Mouse (Mus musculus): Measurements from ENCODE around the gene Rin3. TPM values are rescaled to one million over a fixed set of nuclear protein-coding genes. Genes with fewer than 3 reads are reported as not detected.
A peak's percentile ranks its signal among the peaks of the same experiment; 100 is the strongest.

Gene Rin3
- 1.4 and 1.7 TPM in 2 replicates for polyA plus RNA-seq (2012; rRNA removed)

DNA sequence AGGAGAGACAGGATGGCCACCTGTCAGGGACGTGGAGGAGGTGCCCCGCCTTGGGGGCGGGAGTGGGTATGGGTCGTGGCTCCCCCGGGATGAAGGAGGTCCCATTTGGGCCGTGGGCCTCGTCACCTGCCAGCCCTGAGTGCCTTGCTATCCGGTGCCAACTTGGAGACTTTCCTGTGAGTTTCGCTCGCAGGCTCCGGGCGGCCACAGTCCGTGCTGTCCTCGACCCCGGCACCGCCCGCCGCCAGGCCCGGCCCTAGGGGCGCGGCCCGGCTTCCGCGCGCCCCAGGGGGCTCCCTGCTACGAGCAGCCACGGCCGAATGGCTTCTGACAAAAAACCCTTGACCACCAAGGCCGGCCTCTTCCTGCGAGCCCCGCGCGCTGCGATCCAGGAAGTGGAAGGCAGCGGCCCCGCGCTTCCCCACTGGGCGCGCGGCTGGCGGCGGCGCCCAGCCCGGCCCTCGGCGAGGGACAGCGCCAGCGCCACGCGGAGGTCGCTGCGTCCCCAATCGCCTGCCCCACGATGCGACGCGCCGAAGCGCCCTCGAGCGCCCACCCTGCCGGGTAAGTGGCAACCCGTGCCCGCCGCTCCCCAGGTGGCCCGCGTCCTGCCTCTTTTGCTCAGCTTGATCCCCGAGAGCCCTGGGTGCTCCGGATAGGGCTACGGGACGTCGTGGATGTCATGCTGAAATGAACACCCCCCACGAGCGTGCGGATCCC, at the start of gene Rin3:
Gene Rin3 (plus strand): TSS at position 286 of the 720 bp plus-strand sequence.
- Histone ChIP-seq H3K4me1 (ENCODE audit: control insufficient read depth, insufficient read depth, low read length) (no peaks in the 10 kb centered on the region), H3K4me3 (ENCODE audit: insufficient read depth, low read length) (peak within 1 kb of the TSS; percentile 54), H3K27ac (ENCODE audit: insufficient read depth, low read length) (peak within 1 kb of the TSS; percentile 22)
- TF ChIP-seq CTCF (IDR thresholded peaks at IDR 0.05; ENCODE audit: extremely low read depth, insufficient read depth, low read length) (no peak), POLR2A (IDR thresholded peaks at IDR 0.05; ENCODE audit: extremely low read depth, insufficient read depth, low read length) (no peak)

DNA sequence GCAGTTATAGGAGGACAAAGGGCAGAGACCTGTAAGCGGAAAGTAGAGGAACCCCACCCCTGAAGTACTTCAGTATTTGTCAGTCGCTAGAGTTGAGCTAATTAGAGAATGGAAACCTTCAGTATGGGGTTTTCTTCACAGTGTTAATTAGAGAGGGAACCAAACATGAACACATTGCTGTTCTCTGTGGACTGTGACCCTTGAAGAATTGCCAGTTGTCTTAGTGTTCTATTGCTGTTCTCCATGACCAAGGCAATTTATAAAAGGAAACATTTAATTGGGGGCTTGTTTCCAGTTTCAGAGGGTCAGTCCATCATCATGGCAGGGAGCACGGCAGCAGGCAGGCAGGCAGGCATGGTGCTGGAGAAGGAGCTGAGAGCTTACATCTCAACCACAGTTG, 47.3 kb upstream of the Rin3 start:
- Histone ChIP-seq H3K4me1 (ENCODE audit: control insufficient read depth, insufficient read depth, low read length) (no peaks in the 10 kb centered on the region), H3K27ac (ENCODE audit: insufficient read depth, low read length) (no peak overlapping the region), H3K4me3 (ENCODE audit: insufficient read depth, low read length) (no peak overlapping the region)
- TF ChIP-seq CTCF (IDR thresholded peaks at IDR 0.05; ENCODE audit: extremely low read depth, insufficient read depth, low read length) (no peak), POLR2A (IDR thresholded peaks at IDR 0.05; ENCODE audit: extremely low read depth, insufficient read depth, low read length) (no peak)

DNA sequence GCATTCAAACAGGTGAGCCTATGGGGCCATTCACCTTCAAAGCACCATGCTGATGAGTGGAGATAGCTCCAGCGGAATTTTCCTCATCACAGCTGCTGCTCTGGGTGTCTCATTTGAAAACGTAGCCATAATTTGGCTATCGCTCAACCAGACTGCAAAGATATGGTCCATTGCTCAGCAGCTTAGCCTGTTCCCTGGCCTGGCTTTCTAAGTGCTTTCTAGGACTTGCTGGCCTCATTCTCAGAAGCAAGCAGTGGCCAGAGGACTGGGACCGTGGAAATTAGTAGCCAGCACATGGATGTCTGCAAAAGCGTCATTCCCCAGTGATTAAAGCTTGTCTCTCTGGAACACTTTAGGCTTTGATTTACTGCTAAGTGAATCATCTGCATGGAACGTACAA, 46.5 kb upstream of the Rin3 start:
- TF ChIP-seq CTCF (IDR thresholded peaks at IDR 0.05; ENCODE audit: extremely low read depth, insufficient read depth, low read length) (no peak), POLR2A (IDR thresholded peaks at IDR 0.05; ENCODE audit: extremely low read depth, insufficient read depth, low read length) (no peak)
- Histone ChIP-seq H3K27ac (ENCODE audit: insufficient read depth, low read length) (no peak overlapping the region), H3K4me1 (ENCODE audit: control insufficient read depth, insufficient read depth, low read length) (no peaks in the 10 kb centered on the region), H3K4me3 (ENCODE audit: insufficient read depth, low read length) (no peak overlapping the region)

DNA sequence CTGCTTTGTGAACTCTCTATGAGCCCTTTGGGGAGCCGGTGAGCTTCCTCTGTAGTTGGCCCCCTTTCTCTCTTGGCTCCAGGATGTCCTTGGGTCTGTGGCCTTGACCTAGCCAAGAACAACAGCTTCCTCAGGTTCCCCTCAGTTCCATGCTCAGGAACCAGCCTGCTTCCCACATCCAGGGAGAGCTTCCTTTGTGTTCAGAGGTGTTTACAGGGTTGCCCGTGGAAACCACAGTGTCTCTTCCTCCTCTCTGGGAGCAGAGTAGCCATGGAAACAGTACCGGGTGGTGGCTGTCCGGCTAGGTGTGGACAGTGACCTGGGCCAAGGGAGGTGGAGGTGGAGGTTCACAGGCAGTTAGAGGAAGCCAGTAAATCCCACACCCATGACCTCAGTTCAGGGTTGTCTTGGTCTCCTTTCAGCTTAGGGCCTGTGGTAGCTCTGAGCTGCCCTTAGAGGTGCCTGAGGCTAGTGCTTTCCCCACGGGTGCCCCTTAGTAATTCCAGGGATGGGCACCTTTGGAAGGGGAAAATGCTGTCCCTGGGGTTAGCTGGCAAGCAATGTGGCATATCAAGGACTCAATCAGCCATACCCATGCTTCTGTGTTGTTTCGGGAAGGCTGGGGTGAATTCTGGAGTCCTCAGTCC, 40.6 kb upstream of the Rin3 start:
- Histone ChIP-seq H3K4me1 (ENCODE audit: control insufficient read depth, insufficient read depth, low read length) (no peaks in the 10 kb centered on the region; the same call in 1 of the 2 replicates), H3K4me3 (ENCODE audit: insufficient read depth, low read length) (no peak overlapping the region), H3K27ac (ENCODE audit: insufficient read depth, low read length) (no peak overlapping the region)
- no peak for TF ChIP-seq CTCF (IDR thresholded peaks at IDR 0.05; ENCODE audit: extremely low read depth, insufficient read depth, low read length)
- TF ChIP-seq POLR2A (IDR thresholded peaks at IDR 0.05; ENCODE audit: extremely low read depth, insufficient read depth, low read length), result no peak

DNA sequence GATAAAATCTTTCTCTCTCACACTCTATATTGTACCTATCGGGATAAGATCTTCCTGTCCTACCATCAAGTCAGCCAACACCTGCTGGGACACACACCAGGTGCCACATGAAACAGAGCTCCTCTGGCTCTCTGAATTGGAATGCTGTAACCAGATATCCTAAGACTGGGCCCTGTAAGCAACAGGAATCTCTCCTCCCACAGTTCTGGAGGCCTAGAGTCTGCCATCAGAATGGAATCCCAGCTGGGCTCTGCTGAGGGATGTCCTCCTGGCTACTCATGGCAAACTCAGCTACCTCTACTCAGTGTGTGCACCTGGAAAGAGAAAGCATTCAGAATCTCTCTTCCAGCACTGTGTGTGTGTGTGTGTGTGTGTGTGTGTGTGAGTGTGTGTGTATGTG, 38.9 kb upstream of the Rin3 start:
- no peak for TF ChIP-seq POLR2A (IDR thresholded peaks at IDR 0.05; ENCODE audit: extremely low read depth, insufficient read depth, low read length)
- TF ChIP-seq CTCF (IDR thresholded peaks at IDR 0.05; ENCODE audit: extremely low read depth, insufficient read depth, low read length), result no peak
- Histone ChIP-seq H3K4me3 (ENCODE audit: insufficient read depth, low read length) (no peak overlapping the region), H3K4me1 (ENCODE audit: control insufficient read depth, insufficient read depth, low read length) (no peaks in the 10 kb centered on the region; the same call in 1 of the 2 replicates), H3K27ac (ENCODE audit: insufficient read depth, low read length) (no peak overlapping the region)

DNA sequence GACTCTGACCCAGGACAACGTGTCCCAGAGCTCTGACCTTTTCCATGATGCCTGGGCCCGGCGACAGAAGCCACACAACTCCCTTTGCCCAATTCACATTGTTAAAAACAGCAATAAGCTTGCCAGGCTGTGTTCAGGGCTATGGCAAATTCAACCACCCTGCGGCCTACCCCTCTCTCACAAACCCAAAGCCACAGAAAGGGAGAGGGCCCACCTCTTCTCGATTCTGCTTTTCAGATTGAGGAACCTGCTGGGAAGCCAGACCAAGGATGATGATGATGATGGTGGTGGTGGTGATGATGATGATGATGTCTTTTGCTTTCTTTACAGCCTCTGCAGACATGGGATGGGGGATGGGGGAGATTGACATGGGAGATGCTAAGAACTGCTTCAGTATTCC, 36.6 kb upstream of the Rin3 start:
- no peak for TF ChIP-seq POLR2A (IDR thresholded peaks at IDR 0.05; ENCODE audit: extremely low read depth, insufficient read depth, low read length)
- TF ChIP-seq CTCF (IDR thresholded peaks at IDR 0.05; ENCODE audit: extremely low read depth, insufficient read depth, low read length), result no peak
- H3K4me1 ChIP-seq (ENCODE audit: control insufficient read depth, insufficient read depth, low read length), result peaks cover 6% of the 10 kb centered on the region; the same call in 1 of the 2 replicates
- H3K27ac ChIP-seq (ENCODE audit: insufficient read depth, low read length), result no peak overlapping the region
- no peak overlapping the region for H3K4me3 ChIP-seq (ENCODE audit: insufficient read depth, low read length)

DNA sequence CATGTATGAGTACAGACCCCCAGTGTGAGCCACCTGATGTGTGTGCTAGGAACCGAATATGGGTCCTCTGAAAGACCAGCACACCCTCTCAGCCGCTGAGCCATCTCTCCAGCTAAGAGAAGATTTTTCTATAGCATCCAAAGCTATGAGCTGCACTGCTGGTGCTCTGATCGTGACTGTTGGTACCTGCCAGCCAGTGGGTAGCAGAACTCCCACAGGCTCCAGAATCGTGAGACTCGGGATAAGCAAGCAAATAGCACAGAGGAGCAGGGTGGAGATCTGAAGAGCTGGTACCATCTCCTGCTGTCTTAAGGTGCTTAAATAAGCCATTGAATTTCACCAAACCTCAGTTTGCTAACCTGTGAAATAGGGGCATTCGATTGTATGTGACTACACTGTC, 34.7 kb upstream of the Rin3 start:
- no peak for TF ChIP-seq CTCF (IDR thresholded peaks at IDR 0.05; ENCODE audit: extremely low read depth, insufficient read depth, low read length)
- no peak for TF ChIP-seq POLR2A (IDR thresholded peaks at IDR 0.05; ENCODE audit: extremely low read depth, insufficient read depth, low read length)
- H3K4me1 ChIP-seq (ENCODE audit: control insufficient read depth, insufficient read depth, low read length), result peaks cover 7% of the 10 kb centered on the region; the same call in 1 of the 2 replicates
- H3K4me3 ChIP-seq (ENCODE audit: insufficient read depth, low read length), result no peak overlapping the region
- H3K27ac ChIP-seq (ENCODE audit: insufficient read depth, low read length), result no peak overlapping the region

DNA sequence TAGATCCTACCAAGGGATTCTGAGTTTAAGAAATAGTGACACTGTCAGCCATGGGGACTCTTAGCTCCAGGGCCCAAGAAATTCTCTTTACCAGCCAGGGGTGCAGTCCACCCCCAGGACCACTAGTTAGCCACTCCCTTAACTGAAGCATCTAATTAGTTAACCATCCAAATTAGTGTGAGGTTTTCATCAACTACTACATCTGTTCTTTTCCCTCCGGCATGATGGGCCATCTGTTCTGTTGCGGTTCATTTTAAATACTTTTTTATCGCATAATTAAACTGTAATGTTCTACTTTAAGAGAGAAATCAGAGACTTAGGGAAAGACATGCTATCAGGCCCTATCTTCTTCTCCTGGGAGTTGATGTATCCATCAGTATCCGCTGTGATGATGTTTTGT, 32.5 kb upstream of the Rin3 start:
- Histone ChIP-seq H3K27ac (ENCODE audit: insufficient read depth, low read length) (peak overlapping the region; percentile 37), H3K4me1 (ENCODE audit: control insufficient read depth, insufficient read depth, low read length) (peaks cover 7% of the 10 kb centered on the region; the same call in 1 of the 2 replicates), H3K4me3 (ENCODE audit: insufficient read depth, low read length) (no peak overlapping the region)
- TF ChIP-seq POLR2A (IDR thresholded peaks at IDR 0.05; ENCODE audit: extremely low read depth, insufficient read depth, low read length) (no peak), CTCF (IDR thresholded peaks at IDR 0.05; ENCODE audit: extremely low read depth, insufficient read depth, low read length) (no peak)

DNA sequence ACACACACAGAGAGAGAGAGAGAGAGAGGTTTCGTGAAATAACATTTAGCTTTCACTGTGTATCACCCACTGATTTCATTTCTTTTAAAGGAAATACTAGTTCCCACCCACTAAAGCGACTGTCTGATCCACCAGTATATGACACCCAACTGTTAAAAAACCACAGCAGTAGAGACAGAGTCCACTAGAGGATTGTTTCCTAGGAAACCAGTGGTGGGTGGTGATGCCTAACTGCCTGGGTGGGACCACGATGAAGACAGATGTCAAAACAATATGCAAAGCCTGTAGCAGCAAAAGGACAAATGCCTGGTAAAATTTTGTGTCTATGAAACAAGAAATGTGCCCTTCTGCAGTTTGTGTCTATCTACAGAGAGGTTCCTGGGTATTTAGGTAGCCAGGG, 31.8 kb upstream of the Rin3 start:
- H3K4me1 ChIP-seq (ENCODE audit: control insufficient read depth, insufficient read depth, low read length), result peaks cover 7% of the 10 kb centered on the region; the same call in 1 of the 2 replicates

DNA sequence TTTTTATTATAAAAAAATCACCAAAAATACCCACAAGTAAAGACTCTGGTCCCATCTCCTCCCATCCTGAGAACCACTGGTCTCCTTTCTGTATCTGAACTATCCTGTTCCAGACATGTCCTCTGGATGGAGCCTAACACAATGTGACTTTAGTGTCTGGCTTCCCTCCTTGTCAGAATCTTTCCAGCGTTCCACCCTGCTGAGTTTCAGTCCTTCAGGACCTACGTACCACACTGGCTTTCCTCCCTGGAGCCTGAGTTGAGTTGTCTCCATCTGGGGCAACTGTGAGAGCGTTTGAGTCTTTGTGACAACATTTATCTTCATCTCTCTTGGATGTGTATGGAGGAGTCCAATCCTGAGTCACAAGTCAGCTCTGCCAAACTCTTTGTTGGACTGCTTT, 30.9 kb upstream of the Rin3 start:
- Histone ChIP-seq H3K4me3 (ENCODE audit: insufficient read depth, low read length) (no peak overlapping the region), H3K4me1 (ENCODE audit: control insufficient read depth, insufficient read depth, low read length) (peaks cover 7% of the 10 kb centered on the region; the same call in 1 of the 2 replicates), H3K27ac (ENCODE audit: insufficient read depth, low read length) (no peak overlapping the region)
- TF ChIP-seq CTCF (IDR thresholded peaks at IDR 0.05; ENCODE audit: extremely low read depth, insufficient read depth, low read length) (no peak), POLR2A (IDR thresholded peaks at IDR 0.05; ENCODE audit: extremely low read depth, insufficient read depth, low read length) (no peak)

More for the DNA sequence above, 31.8 kb upstream of the Rin3 start:
- Histone ChIP-seq H3K4me3 (ENCODE audit: insufficient read depth, low read length) (no peak overlapping the region), H3K27ac (ENCODE audit: insufficient read depth, low read length) (peak overlapping the region; percentile 37)
- no peak for TF ChIP-seq POLR2A (IDR thresholded peaks at IDR 0.05; ENCODE audit: extremely low read depth, insufficient read depth, low read length)
- TF ChIP-seq CTCF (IDR thresholded peaks at IDR 0.05; ENCODE audit: extremely low read depth, insufficient read depth, low read length), result no peak

Data from cortical plate, adult 2 months (tissue).